Mouse (Mus musculus) kidney, adult 11 months (tissue): ENCODE measurements around the gene Olfr520.
"Not testable (repeated sequence)": the region's sequence is repeated elsewhere in the genome, so short reads cannot be mapped to it uniquely, and the experiment has no call there.

Experiments used
- DNase-seq: peaks from one replicate; pipeline ENCODE4 v3.0.0; 2022

Gene Olfr520

DNA sequence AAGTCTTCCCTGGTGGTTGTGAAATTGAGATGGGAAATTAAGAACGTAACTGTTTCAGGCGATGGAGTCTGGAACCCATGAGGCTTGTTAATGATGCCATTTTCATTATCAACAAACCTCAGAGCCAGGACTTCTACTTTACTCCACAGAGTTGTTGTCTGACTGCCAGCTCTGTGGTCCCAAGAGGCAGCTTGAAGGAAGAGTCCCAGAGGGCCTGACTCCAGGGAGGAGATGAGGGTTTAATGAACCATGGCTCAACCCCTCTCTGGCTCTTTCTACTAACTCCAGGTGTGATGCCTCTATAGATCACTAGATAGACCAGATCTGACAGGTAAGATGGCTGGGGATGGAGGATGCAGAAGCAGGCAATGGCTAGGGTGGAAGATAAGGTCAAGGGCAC, at the start of gene Olfr520:
Olfr520 (plus strand) TSS at position 301 of the 400 bp plus-strand sequence.
- DNase-seq, result no peak

DNA sequence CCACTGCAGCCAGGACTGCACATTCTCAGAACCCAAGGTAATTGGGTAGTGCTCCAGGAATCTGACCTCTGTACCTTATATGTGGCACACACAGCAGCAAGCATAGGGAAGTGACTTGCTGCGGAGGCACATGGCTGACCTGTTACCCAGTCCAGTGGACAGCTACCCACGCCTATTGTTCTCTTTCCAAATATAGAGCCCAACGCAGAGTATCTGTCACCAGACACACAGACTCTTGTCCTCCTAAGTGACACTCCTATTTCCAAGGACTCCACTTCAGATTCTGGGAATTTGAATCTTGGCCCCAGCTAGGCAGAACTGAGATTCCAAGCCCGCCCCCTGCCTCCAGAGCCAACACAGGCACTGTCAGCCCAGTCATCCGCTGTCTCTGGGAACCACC, 49.3 kb upstream of the Olfr520 start:
- peak; percentile 38 for DNase-seq

DNA sequence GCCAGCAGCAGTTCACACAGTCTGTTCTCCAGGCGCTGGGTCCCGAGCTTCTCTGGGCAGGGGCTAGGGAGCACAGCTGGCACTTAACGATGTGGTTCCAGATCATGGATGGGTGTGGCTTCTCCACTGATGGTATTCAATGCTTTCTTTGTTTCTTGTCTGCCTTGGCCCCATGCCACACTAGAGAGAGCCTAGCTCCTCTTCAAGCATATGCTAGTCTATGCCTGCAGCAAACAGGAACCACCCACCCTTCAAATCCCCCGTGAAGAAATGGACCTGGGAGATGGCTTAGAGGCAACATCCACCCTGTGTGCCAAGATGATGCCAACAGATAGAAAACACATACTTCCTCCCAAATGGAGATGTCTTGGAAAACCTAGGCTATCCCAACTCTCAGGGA, 46.0 kb upstream of the Olfr520 start:
- DNase-seq, result no peak

DNA sequence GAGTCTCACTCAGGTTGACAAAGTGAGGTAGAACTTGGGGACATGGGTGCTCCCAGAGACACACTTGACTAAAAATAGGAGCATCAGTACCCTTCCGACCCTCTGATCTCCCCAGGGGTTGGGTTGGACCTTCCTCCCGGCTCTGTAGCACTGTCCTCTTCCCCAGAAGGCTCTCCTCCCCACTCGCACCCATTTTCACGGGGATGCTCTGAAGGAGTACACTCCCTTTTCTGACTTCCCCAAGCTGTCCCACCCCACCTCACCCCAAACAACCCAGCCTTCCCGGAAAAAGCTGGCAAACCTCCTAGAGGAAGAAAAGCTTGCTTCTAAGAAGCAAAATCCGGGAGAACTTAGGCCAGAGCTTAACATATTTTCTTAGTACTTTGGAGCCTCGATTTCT, 39.3 kb upstream of the Olfr520 start:
- no peak for DNase-seq

DNA sequence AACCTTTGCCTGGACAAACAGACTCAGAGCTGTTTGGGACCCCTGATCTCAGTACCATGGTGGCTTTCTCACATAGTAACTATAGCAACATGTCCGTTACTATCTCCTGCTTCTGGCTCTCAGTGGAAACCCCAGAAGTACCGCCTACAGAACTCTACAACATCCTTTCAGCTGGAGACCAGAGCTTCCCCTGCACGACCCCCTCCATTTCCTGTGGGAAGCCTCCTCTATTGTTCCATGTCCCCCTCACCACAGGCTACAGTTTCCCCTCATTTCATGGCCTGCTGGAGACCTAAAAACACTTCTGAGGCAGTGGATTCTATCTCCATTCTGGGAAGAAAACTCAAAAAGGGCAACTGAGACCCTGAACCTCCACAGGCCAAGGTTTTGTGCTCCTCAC, 37.7 kb upstream of the Olfr520 start:
- no peak for DNase-seq

DNA sequence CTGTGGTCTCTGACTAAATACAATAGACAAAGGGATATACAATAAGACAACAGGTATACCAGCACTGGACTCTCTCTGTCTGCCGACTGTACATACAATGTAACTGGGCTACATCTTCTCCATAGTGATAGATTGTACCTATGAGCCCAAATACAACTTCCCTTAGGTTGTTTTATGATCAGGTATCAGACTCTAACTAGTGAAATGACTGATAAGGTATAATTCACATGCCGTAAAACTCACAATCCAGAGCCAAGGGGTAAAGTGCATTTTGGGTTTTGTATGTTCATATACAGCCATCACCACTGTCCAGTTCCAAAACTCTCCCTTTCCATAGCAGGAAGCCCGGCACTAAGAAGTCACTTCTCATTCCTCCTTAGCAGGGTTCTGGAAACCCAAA, 36.7 kb upstream of the Olfr520 start:
- no peak for DNase-seq

DNA sequence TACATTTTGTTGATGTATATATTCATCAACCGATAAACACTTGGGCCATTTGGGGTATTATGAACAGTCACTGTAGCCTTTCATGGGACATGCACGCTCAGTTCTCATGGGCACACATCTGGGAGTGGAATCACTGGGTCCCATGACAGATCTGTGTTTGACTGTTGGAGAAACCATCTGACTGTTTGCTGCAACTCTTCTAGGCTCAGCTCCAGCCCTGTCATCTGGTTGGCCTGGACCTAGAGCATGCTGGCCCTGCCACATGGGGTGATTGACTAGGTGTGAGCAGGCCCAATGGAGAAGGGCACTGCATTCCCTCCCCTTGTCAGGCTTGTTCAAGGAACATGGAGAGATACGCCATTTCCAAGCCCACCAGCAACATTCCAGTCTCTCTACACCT, 36.1 kb upstream of the Olfr520 start:
- no peak for DNase-seq

DNA sequence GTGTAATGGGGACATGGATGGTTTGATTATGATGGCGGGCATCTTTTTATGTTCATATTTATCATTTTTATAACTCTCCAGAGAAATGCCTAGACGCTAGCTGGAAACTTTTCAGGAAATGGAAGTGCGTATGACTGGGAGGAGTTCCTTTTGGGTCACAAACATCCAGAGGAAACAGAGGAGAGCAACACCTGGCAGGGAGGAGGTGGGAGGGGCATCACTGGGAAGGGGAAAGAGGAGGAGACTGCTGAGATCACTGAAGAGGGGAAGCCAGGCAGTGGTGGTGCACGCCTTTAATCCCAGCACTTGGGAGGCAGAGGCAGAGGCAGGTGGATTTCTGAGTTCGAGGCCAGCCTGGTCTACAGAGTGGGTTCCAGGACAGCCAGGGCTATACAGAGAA, 35.6 kb upstream of the Olfr520 start:
- not testable (repeated sequence) for DNase-seq

DNA sequence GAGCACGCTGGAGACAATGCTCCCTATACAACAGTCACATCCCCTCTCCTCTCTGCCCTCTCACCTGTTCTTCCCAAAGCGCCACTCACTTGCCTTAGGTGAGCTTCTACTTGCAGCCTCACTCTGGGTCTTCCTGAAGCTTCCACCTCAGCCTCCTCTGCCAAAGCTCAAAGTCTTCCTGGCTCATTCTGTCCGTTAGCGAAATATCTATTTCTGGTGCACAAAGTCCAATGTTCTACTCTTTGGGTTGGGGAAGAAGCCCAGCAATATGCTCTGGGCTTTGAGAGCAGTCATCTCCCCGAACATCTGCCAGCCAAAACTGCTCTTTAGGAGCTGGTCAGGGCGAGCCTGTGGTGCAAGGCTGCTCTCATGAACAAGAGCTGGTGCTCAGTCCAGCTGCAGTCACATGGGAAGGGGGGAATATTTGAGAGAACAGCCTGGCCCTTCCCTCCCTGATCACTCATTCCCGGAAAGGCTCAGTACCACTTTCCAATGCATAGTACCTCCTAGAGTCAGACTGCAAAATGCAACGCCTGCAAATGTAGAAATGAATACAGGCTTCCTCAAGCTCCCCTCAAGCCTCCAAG, 34.5 kb upstream of the Olfr520 start:
- peak; percentile 57 for DNase-seq

DNA sequence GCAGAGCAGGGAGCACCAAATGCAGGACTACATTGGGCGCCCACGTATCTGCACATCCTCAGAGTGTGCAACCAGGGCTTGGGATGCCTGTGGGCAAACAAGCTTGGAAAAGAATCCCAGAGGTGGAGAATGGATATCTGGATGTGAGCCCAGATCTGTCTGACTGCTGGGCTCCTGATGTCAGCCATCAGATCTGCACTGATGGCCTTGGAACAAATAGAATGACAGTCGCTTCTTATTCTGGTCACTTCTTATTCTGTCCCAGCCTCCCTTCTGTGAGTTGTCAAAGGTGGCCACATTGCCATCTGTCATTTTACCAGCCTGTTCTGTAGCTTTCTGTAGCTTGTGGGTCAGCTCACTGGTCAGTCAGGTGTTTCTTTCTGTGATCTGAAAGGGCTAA, 31.5 kb upstream of the Olfr520 start:
- no peak for DNase-seq

DNA sequence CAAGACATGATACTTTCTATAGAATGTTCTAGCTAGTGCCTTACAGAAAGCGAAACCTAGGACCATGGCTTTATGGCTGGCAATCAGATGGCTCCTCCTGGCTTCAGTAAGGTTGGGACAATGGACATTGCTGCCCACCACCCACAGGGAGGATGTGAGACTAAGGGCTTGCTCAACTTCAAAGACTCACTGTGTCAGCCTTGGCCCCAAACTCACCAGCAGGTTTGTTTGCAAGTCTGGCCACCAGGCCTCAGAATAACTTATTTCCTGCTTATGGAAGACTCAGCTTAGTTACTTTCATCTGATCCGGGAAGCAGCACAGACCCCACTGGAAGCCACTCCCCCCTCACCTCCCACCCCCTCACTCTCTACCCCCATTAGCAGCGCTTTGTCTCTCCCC, 31.0 kb upstream of the Olfr520 start:
- DNase-seq, result no peak

DNA sequence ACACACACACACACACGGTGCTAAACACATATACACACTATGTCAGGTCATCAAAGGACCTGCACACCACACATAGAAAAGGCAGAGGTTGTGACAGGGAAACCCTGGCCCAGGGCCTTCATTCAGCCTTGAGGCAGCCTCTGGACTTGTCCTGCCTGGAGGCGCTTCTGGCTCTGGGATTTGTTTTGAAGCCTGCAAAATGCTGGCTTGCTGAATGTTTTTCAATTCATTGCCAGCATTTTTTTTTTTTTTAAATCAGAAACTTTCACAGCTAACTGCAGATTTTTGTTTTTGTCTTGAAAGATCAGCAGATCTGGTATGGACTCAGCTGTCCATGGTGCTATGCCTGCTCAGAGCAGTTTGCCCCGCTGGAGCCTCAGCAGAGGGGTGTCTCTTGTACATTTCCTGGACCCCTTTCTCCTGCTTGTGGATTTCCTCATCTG, 30.3 kb upstream of the Olfr520 start:
- DNase-seq, result no peak

DNA sequence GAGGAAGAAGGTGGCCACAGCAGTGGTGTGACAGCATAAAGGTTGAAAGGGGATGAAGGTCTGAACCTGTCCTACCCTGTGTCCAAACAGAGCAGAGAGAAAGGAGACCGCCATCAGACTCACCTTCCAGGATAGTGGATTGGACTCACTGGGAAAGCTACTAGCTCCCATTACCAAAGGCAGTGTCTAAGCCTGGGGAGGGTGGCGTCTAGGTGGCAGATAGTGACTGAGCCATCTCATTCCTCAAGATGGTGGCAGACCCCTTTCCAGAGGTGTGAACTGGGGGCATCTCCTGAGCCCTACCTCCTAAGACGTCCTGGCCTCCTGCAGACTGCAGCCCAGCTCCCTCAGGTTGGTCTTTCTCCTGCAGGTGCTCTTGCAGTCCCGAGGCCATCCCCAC, 29.4 kb upstream of the Olfr520 start:
- DNase-seq, result no peak

DNA sequence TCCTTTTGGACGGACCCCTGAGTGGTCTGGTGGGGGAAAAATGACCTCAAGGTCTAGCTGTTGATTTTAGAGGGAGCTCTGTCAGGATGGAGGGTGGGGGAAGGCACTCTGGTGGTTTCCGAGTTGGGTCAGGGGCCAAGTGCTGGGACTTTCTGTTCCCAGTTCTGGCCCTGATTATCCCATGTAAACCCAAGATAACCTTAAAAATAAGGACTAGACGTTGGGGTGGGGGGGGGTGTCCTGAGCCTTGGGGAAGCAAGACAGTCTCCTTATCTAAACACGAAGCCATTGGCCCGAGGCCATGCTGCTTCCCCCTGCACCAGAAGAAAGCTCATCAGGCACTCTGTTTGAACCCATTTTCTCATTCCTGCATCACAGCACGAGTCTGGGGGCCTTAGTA, 27.9 kb upstream of the Olfr520 start:
- peak; percentile 38 for DNase-seq

DNA sequence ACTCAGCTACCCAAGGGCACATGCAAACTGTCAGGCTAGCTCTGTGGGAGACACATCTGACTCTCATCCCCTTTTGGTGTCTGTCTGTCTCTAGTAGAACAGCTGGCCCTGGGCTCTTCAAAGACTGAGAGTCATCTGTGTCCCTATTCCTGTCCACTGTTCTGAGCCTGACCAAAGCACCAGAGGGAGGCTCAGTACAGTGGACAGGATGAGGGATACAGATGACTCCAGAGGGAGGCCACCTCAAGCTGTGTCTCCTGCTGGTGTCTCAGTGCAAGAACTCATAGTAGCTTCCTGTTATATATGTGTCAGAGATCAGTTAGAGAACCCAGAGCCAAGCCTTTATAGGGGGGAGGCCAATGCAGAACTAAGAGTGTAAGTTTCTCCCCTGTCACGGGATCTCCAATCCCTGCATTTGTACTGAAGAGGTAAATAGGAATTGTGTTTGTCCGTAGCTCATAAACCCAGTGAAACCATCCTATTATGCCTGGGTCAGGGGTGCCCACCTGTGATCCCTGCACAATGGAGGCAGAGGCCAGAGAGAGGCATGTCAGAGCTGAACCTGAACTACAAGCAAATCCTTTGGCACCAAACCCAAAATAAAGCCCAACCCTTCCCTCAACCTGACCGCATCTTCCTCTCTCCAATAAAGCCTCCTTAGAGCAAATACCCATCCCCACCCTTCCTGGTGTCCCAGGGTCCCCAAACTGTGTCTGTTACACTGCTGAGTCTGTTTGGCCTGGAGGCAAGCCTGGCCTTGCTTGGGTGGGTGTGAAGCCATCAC, 25.1 kb upstream of the Olfr520 start:
- DNase-seq, result no peak

DNA sequence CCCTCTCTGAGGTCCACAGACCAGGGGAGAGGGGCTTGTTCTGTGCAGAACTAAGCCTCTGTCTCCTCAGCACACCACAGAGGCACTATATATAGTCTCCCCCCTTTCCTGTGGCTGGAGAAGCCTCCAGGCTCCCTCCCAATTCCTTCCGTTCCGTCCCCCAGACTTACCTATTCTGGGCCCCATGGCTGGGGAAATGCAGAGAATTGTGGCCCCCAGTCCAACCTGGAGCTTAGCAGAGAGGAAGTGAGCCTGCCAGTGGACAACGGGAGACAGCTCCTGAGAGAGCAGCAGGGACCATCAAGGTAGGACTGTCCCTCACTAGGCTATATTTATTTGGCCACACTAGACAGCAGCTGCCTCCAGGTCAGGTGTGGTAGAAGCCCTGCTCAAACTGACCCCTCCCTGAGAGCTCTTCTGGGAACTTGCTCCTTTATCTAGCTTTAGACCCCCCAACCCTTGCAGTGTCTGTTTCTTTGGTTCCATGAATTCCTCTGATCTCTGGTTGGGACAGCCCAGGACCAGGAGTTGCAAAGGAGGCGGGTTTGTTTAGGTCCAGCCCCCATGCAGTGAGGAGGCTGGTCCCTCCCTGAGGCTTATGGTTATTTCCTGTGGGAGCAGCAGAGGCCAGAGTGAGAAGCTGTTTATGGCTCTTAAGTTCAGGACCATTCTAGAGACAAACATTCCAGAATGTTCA, 23.6 kb upstream of the Olfr520 start:
- peak; percentile 64 for DNase-seq

DNA sequence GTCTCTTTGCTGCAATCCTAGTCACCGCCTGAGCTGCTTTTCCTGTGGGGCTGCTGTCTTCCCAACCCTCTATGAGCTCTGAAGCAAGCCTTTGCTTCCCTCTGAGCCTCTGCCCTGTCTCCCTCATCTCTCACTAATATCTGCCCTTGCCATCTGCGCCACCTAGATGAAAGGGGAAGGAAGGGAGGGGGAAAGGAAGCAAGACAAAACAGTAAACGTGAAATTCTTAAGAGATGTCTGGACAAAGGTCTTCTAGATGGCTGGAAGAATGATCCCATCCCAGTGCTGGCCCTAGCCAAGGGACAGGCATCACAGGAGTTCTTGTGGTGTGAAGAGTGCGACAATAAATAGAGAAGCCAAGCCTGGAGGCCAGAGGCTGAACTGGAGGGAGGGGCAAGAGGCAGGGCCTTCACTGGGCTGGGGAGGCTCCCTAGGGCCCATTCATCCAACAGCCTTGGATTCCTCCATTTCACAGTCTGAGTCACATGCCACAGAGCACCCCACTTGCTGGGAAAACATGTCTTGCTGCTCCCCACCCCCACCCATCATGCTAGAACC, 23.0 kb upstream of the Olfr520 start:
- DNase-seq, result peak; percentile 38

DNA sequence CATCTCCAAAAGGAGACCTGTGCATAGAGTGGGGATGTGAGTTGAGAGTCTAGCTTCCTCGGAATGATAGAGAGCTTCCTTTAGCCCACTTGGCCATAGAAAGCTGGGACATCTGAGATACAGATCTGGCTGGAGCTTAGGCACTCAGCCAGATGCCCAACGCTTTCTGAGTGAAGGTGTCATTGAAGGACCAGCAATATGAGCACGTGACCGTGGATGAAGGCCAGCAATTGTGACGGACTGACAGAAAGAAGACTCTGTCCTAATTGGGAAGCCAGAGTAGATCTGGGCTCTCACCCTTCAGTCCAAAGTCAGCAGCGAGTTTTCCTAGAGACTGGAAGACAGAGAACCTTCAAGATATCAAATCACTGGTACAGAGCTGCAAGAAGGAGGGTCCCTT, 22.4 kb upstream of the Olfr520 start:
- no peak for DNase-seq

DNA sequence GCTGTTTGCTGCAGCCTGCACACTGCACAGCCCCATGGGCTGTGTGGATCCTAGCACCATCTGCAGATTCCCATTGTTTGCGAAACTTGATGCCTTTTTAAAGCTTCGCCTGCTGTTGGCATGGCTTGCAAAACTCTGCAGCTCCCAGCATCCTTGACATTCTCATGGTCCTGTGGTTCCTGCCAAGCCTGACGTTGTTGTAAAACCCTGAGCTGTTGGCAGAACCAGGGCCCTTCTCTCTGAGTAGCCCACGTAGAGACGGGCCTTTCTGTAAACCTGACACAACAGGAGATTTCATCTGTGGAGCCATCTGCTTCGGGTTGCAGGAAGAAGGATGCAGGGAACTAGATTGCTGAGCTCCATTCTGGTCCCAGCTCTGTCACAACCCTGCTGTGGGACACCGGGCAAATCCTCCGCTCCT, 21.8 kb upstream of the Olfr520 start:
- DNase-seq, result no peak

DNA sequence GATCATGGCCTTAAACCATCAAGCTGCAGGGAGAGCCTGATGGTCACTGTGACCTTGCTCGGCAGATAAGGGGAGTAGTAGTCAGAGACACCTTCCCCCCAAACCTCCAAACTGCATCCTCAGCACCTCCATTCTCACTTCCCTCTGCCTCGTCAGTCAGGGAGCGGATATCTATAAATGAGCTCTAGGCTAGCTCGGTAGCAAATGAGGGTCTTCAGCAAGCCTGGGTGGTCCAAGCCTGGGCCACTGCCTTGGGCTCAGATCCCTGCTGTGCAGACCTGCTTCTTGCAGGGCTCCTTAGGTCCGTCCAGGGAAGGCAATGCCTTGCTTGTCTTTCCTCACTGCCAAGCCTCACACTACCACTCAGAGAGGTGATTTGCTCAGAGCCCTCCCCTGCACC, 21.3 kb upstream of the Olfr520 start:
- no peak for DNase-seq

DNA sequence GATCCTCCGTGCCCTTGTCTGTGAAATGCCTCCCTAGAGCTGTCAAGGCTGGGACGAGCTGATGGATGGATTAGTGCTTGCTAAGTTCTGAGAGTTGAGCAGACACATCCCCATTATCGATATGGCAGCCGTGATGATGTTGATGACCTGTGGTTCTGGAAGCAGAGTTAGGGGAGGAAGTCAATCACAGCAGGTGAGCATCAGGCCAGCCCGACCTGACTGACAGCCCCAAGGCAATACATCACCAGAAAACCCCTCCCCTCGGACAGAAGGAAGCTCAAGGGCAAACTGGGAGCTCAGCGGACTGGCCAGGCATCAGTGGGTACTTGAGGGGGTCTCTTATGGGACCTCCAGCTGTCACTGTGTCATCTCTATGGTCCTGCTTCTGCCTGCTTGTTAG, 20.1 kb upstream of the Olfr520 start:
- DNase-seq, result no peak

DNA sequence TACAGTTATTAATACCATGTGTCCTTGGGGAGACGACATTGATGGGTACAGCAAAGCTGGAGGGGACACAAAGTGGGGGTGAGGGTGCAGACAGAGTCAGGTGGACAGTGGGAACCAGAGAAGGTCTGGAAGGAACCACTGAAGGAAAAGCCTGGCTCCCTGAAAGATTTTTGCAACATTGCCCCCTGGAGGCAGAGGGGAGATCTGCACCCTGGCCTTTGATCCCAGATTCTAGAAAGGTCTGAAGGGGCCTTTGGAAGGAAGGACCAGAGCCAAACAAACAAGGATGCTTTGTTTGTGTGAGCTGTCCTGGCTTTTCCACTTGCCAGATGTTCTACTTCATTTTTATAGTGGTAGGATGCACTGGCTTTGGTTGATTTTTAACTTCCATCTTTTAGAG, 19.6 kb upstream of the Olfr520 start:
- DNase-seq, result peak; percentile 45

DNA sequence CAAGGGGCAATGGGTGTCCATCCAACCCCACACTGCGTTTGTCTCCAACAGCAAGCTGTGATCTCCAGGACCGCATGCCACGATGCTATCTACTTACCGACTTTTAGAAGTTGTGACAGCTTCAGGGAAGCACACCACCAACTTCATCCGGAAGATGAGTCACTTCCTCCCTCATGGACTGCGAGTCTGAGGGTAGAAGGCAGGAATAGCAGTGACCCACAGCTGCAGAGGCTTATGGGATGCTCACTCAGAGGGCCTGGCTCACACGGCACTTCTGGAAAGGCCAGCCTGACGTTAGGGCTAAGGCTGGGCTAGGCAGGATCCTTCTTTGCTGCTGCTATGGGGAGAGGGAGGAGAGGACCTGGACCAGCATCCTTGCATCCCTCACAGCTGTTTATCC, 18.9 kb upstream of the Olfr520 start, which contains the start of gene Slco2b1:
Slco2b1 (minus strand) TSS at position 175 of the 400 bp plus-strand sequence.
- DNase-seq, result peak; percentile 32

DNA sequence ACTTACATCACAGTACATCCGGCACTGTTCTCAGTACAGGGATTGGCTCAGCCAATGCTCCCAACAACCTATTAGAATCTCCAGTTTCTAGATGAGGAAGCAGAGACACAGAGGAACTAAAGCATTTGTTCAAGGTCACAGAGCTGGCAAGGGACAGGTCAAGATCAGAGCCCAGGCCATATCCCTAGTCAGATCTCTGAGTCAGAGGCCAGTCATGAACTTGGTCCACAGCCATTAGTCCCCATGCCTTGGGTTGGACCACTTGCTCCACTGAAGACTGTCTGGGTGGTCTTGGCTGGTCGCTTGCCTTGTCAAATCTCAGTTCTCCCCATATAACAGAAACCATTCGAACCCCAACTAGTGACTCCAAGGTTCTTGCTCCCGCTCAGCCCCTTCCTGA, 17.6 kb upstream of the Olfr520 start:
- DNase-seq, result no peak
